Mouse (Mus musculus) liver, embryonic 16.5 days (tissue): ENCODE measurements around the gene Gclc. TPM values are rescaled to one million over a fixed set of nuclear protein-coding genes. Genes with fewer than 3 reads are reported as not detected.

ENCODE experiments used
- ATAC-seq: fragments of 200-750 bp; cut with Nextera tagmentation; 2 replicates; pipeline ENCODE4 v1.8.0; 2017; ENCODE audit warnings: low read depth, mild to moderate bottlenecking, moderate number of reproducible peaks, moderate library complexity
- H3K27ac ChIP-seq: fragments of 300-500 bp; sonication (generic); 2 replicates; pipeline ENCODE4 v1.5.1; 2014; ENCODE audit warnings: mild to moderate bottlenecking, low read length
- H3K27me3 ChIP-seq: fragments of 300-500 bp; sonication (generic); 2 replicates; pipeline ENCODE4 v1.6.1; 2014; ENCODE audit warnings: low read depth, low read length, mixed read lengths; ENCODE audit not compliant: control insufficient read depth, insufficient read depth
- H3K36me3 ChIP-seq: fragments of 300-500 bp; sonication (generic); 2 replicates; pipeline ENCODE4 v1.6.1; 2014; ENCODE audit warnings: mild to moderate bottlenecking; ENCODE audit not compliant: control insufficient read depth, insufficient read depth
- H3K4me1 ChIP-seq: fragments of 300-500 bp; sonication (generic); 2 replicates; pipeline ENCODE4 v1.6.1; 2014; ENCODE audit warnings: low read depth, low read length, mixed read lengths; ENCODE audit not compliant: control insufficient read depth
- H3K4me2 ChIP-seq: fragments of 300-500 bp; sonication (generic); 2 replicates; pipeline ENCODE4 v1.6.1; 2014; ENCODE audit warnings: low read depth, low read length, mixed read lengths
- H3K4me3 ChIP-seq: fragments of 300-500 bp; sonication (generic); 2 replicates; pipeline ENCODE4 v1.5.1; 2014; ENCODE audit warnings: low read depth, mild to moderate bottlenecking, low read length
- H3K9ac ChIP-seq: fragments of 300-500 bp; sonication (generic); 2 replicates; pipeline ENCODE4 v1.6.1; 2014; ENCODE audit warnings: low read depth, low read length
- H3K9me3 ChIP-seq: fragments of 300-500 bp; sonication (generic); replicated peaks from 2 replicates; pipeline ENCODE4 v1.6.1; 2016; ENCODE audit warnings: low read length; ENCODE audit not compliant: control insufficient read depth
- WGBS: fragments of 180-500 bp; shearing (Covaris S2); extraction: QIAGEN DNeasy Blood & Tissue Kit; methylation state at CpG from one replicate; pipeline ENCODE4 v1.1.7; 2014; ENCODE audit not compliant: insufficient replicate concordance; 5-methylcytosine and 5-hydroxymethylcytosine counted together
- polyA plus RNA-seq: library from polyadenylated mRNA; unstranded; fragments of >200 nt; fragmentation: Nextera tagmentation; extraction: Ambion mirVana; gene quantifications from 2 replicates; pipeline ENCODE4 v1.2.1, GENCODE M21; 2015

The Gclc gene
- polyA plus RNA-seq, 1 experiment from 2014 or later = 24.6 TPM

DNA sequence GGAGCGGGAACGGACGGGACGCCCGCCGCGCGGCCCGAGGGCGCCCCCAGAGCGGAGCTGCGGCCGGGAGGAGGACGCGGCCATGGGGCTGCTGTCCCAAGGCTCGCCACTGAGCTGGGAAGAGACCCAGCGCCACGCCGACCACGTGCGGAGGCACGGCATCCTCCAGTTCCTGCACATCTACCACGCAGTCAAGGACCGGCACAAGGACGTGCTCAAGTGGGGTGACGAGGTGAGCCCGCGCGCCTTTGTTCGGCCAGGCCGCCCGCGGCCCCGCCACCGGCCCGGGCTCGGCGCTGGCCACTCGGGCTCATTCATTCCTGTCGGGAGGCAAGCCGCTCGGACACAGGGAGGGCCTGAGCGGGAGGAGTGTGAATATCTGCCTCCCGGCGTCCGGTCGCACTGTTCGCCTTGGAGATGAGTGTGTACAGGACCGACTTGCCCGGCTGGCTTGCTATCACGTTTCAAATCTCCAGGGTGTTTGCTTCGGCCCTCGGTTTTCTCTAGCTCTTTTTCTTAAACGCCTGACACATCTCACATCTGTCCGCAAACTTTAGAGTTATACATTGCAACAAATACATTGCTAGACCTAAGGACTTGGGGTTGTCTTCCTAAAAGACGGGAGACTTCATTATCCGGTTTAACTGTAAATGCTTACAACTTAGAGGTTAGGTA is 530 bp downstream of the Gclc start:
- under 1% methylated on average over 50 of the region's 57 CpGs for WGBS
- H3K9ac ChIP-seq = peak overlapping the region; percentile 91
- no peaks in the 10 kb centered on the region for H3K27me3 ChIP-seq
- peaks cover 40% of the 10 kb centered on the region for H3K4me1 ChIP-seq
- peak overlapping the region; percentile 90 for H3K27ac ChIP-seq
- peak overlapping the region; percentile 83 for H3K4me3 ChIP-seq
- H3K9me3 ChIP-seq = no peaks in the 10 kb centered on the region
- H3K4me2 ChIP-seq = peak overlapping the region; percentile 50
- H3K36me3 ChIP-seq = no peaks in the 10 kb centered on the region; the same call in 1 of the 2 replicates
- ATAC-seq = peak; percentile 40

DNA sequence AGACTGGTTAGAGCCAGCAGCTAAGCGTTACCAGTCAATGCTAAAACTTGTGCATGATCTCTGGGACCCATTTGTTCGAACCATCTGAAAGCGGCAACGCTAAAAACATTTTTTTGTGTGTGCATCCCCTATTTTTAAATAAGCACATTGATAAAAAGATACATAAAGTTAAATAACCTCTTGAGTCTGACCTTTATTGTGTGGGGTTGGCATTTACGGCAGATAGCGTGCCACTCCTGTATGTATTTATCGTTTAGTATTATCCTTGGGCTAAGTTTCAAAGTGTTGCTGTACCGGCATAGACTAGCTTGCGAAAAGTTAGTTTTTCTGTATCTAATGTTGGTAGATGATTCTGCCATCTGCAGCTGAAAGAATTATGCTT is 1.1 kb downstream of the Gclc start:
- Histone ChIP-seq H3K4me2 (peak overlapping the region; percentile 50), H3K4me1 (peaks cover 37% of the 10 kb centered on the region), H3K9ac (peak overlapping the region; percentile 91), H3K9me3 (no peaks in the 10 kb centered on the region), H3K36me3 (no peaks in the 10 kb centered on the region; the same call in 1 of the 2 replicates), H3K4me3 (peak overlapping the region; percentile 83), H3K27me3 (no peaks in the 10 kb centered on the region), H3K27ac (peak overlapping the region; percentile 90)
- ATAC-seq = no peak
- WGBS = 5% methylated on average over 9 of the region's 9 CpGs

DNA sequence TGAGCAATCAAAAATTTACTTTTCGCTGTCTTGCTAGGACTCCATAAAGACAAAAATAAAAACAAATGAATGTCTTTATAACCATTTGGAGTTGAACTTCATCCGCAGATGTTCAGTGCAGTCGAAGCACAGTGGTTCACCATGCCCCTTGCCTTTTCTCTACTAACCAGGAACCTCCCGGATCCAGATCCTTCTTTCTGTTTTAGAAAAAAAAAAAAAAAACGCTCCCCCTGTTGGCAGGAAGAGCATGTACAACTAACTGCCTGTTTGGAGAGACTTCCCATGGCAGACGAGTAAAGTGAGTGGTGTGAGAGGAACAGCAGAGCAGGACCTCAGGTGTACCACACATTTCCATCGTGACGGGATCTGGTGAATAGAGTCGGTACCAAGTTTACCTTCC is 1.7 kb downstream of the Gclc start:
- Histone ChIP-seq H3K36me3 (no peaks in the 10 kb centered on the region; the same call in 1 of the 2 replicates), H3K4me2 (peak overlapping the region; percentile 50), H3K4me1 (peaks cover 35% of the 10 kb centered on the region), H3K27ac (peak overlapping the region; percentile 90), H3K4me3 (peak overlapping the region; percentile 83), H3K9me3 (no peaks in the 10 kb centered on the region), H3K27me3 (no peaks in the 10 kb centered on the region), H3K9ac (peak overlapping the region; percentile 91)
- peak; percentile 3; the same call in 1 of the 2 replicates for ATAC-seq
- 10% methylated on average over 9 of the region's 9 CpGs for WGBS

DNA sequence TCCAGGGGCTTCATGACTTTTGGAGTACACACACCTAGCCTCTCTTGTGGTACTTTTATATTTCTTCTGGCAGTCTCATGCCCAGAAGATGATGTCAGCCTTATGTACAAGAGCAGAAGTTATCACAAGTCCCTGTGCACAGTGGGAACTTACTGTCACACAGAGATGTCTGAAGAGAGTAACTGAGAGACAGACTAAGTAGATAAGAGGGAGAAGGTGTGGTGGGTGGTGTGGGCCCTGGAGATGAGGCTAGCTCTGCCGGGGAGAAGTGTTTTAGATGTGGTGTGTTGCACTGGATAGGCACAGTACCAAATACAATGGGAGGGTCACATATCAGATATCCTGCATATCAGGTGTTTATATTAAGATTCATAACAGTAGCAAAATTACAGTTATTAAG is 3.0 kb downstream of the Gclc start:
- H3K27me3 ChIP-seq = no peaks in the 10 kb centered on the region
- peak overlapping the region; percentile 88 for H3K27ac ChIP-seq
- 29% methylated on average over 1 of the region's 1 CpGs for WGBS
- H3K9ac ChIP-seq = peak overlapping the region; percentile 43; the same call in 1 of the 2 replicates
- peaks cover 28% of the 10 kb centered on the region for H3K4me1 ChIP-seq
- peaks cover 3% of the 10 kb centered on the region for H3K36me3 ChIP-seq
- peak overlapping the region; percentile 50 for H3K4me2 ChIP-seq
- H3K9me3 ChIP-seq = no peaks in the 10 kb centered on the region
- H3K4me3 ChIP-seq = peak overlapping the region; percentile 83
- peak; percentile 77 for ATAC-seq

DNA sequence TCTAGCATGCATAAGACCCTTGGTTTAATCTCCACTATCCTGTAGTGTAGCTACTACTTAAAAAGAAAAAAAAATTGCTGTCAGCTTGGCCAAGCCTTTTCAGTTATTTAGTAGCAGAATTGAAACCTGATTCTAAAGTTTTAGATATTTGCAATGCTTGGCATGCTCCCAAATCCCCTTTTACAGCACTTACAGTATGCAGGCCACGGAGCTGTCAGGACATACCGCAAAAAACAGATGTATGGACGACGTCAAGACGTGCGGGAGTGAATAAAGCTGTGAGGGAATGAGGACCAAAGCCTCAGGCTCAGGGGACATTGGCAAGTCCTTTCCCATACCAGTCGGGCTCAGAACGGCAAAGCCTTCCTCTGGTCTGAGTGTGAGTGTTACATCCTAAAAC is 4.1 kb downstream of the Gclc start:
- Histone ChIP-seq H3K4me2 (no peak overlapping the region), H3K9ac (no peak overlapping the region), H3K4me3 (no peak overlapping the region), H3K27ac (no peak overlapping the region), H3K4me1 (peaks cover 28% of the 10 kb centered on the region), H3K36me3 (peaks cover 14% of the 10 kb centered on the region), H3K9me3 (no peaks in the 10 kb centered on the region), H3K27me3 (no peaks in the 10 kb centered on the region)
- 80% methylated on average over 8 of the region's 8 CpGs for WGBS
- ATAC-seq = no peak

DNA sequence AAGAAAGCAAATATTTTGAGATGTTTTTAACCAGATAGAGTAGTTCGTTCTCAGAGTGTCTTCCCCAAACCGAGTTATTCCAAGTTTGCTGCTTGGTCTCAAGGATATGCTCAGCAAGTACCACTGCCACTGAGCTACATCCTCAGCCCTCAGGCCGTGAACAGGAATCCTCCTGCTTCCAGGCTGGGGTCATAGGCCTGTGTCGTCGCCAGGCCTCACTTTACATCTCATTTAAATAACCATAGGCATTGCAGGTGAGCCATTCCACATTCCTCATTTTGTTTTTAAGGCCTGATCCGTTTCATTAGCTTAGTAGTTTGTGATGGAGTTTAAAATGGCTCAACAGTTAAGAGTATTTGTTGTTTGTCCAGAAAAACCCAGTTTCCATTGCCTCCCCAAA is 4.8 kb downstream of the Gclc start:
- H3K9me3 ChIP-seq = no peaks in the 10 kb centered on the region

DNA sequence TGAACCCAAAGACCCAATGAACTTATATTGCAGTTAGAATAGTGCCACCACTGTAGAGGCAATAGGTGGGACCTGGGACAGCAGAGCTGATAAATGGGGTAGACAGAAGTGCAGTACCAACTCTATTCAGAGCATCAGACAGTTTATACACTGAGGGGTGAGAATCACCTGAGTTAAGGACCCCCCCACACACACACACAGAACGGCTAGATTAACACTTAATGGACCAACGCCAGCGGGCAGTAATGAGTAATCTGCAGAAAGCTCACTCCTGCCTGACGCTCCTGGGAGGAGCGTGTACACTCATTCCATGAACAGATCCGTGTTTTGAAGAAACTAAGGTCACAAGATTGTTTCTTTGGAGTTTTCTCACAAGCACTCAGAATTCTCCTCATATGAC is 5.4 kb downstream of the Gclc start:
- Histone ChIP-seq H3K4me1 (peaks cover 24% of the 10 kb centered on the region), H3K27ac (no peak overlapping the region), H3K9ac (no peak overlapping the region), H3K4me2 (no peak overlapping the region), H3K9me3 (no peaks in the 10 kb centered on the region), H3K4me3 (no peak overlapping the region), H3K36me3 (peaks cover 26% of the 10 kb centered on the region), H3K27me3 (no peaks in the 10 kb centered on the region)
- 84% methylated on average over 6 of the region's 6 CpGs for WGBS
- ATAC-seq = no peak

More for the DNA sequence above, 4.8 kb downstream of the Gclc start:
- peaks cover 24% of the 10 kb centered on the region for H3K4me1 ChIP-seq
- peaks cover 20% of the 10 kb centered on the region for H3K36me3 ChIP-seq
- ATAC-seq = no peak
- H3K27ac ChIP-seq = no peak overlapping the region
- no peak overlapping the region for H3K4me2 ChIP-seq
- 82% methylated on average over 6 of the region's 6 CpGs for WGBS
- H3K27me3 ChIP-seq = no peaks in the 10 kb centered on the region
- no peak overlapping the region for H3K9ac ChIP-seq
- H3K4me3 ChIP-seq = no peak overlapping the region

DNA sequence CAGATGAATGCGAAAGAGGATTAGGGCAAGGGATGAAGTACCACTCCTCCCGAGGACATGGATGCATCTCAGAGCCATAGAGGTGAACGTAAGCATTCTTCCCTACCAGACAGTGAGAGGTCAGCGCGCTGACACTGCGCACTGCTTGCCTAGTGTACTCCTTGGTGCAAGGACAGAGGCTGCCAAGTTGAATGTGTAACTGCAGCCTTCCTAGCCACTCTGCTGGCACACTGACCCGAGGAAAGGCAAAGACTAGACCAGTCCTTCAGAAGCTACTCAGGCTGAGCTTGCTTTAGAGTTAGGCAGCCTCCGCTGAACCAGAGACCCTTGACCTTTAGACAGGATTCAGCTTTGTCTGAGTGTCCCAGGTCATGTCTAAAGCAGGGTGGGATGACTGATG is 11.9 kb downstream of the Gclc start:
- H3K4me3 ChIP-seq = no peak overlapping the region
- H3K27me3 ChIP-seq = no peaks in the 10 kb centered on the region
- H3K4me1 ChIP-seq = no peaks in the 10 kb centered on the region; the same call in 1 of the 2 replicates
- H3K4me2 ChIP-seq = no peak overlapping the region
- H3K27ac ChIP-seq = no peak overlapping the region
- peaks cover 40% of the 10 kb centered on the region for H3K36me3 ChIP-seq
- H3K9ac ChIP-seq = no peak overlapping the region
- no peaks in the 10 kb centered on the region for H3K9me3 ChIP-seq
- ATAC-seq = 0 out of 2 replicates have a peak, but pooled peaks have one; percentile 16
- WGBS = 89% methylated on average over 8 of the region's 8 CpGs

DNA sequence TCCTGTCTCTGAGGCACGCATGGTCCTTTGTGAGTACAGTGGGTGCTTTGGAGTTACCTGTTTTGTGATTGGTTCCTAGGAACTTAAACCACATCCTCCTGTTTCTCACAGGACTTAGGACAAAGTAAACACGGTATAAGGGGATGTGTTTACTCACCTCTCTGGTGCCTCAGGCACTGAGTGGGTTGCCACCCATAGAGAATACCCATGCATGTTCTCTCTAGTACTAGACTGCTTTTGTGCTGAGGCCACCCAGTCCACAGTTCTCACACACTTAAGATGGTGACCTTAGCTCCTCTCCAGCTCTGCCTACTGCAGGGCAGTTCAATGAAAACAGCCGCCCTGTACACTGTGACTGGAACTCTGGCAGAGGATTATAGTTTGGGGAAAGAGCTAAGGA is 12.4 kb downstream of the Gclc start:
- H3K9ac ChIP-seq = no peak overlapping the region
- H3K36me3 ChIP-seq = peaks cover 40% of the 10 kb centered on the region
- no peaks in the 10 kb centered on the region; the same call in 1 of the 2 replicates for H3K4me1 ChIP-seq
- no peak overlapping the region for H3K4me3 ChIP-seq
- whole genome bisulfite sequencing = 68% methylated on average over 3 of the region's 3 CpGs
- H3K9me3 ChIP-seq = no peaks in the 10 kb centered on the region
- no peaks in the 10 kb centered on the region for H3K27me3 ChIP-seq
- H3K4me2 ChIP-seq = no peak overlapping the region
- no peak overlapping the region for H3K27ac ChIP-seq
- ATAC-seq = peak; percentile 55
